Mouse (Mus musculus) ZHBTc4 (cell line): Measurements from ENCODE around the gene Spink8.
"Not testable (repeated sequence)": the region's sequence is repeated elsewhere in the genome, so short reads cannot be mapped to it uniquely, and the experiment has no call there.

Experiments
- DNase-seq: peaks from one replicate; pipeline ENCODE4 v3.0.0-alpha.2; 2011; ENCODE audit warnings: low read depth, low spot score

Spink8 gene

GRCm38 (mm10) chr9:109811980-109812379, at the start of gene Spink8:
Spink8 (plus strand) TSS chr9:109812280.
- no peak for DNase-seq

GRCm38 (mm10) chr9:109766841-109767240, 45.2 kb upstream of the Spink8 start:
- not testable (repeated sequence) for DNase-seq

- DNase-seq = not testable (repeated sequence)
Observed at GRCm38 (mm10) chr9:109790570-109790969, 21.5 kb upstream of the Spink8 start, which contains the start of gene Fbxw27. Fbxw27 (minus strand) TSS chr9:109790670.

- no peak for DNase-seq
Observed at GRCm38 (mm10) chr9:109795221-109795620, 16.9 kb upstream of the Spink8 start.

- DNase-seq = no peak
Observed at GRCm38 (mm10) chr9:109795811-109796210, 16.3 kb upstream of the Spink8 start.

GRCm38 (mm10) chr9:109798051-109798450, 14.0 kb upstream of the Spink8 start:
- peak; percentile 75 for DNase-seq

- not testable (repeated sequence) for DNase-seq
Observed at GRCm38 (mm10) chr9:109805596-109805995, 6.5 kb upstream of the Spink8 start.

GRCm38 (mm10) chr9:109806260-109806659, 5.8 kb upstream of the Spink8 start:
- no peak for DNase-seq

- DNase-seq = no peak
Observed at GRCm38 (mm10) chr9:109806695-109807293, 5.3 kb upstream of the Spink8 start.

GRCm38 (mm10) chr9:109807898-109808297, 4.2 kb upstream of the Spink8 start:
- DNase-seq = no peak

- DNase-seq = no peak
Observed at GRCm38 (mm10) chr9:109813424-109813823, 1.3 kb downstream of the Spink8 start.

- DNase-seq = no peak
Observed at GRCm38 (mm10) chr9:109816341-109816740, 4.3 kb downstream of the Spink8 start.

- DNase-seq = no peak
Observed at GRCm38 (mm10) chr9:109825739-109826138, 13.7 kb downstream of the Spink8 start.

- no peak for DNase-seq
Observed at GRCm38 (mm10) chr9:109826181-109826580, 14.1 kb downstream of the Spink8 start.

GRCm38 (mm10) chr9:109832391-109833087, 20.5 kb downstream of the Spink8 start, which contains the start of gene Nme6:
Nme6 (plus strand) TSS chr9:109832749.
- peak; percentile 93 for DNase-seq

- DNase-seq = no peak
Observed at GRCm38 (mm10) chr9:109833088-109833412, 21.0 kb downstream of the Spink8 start.

GRCm38 (mm10) chr9:109849312-109849758, 37.3 kb downstream of the Spink8 start, which contains the start of gene Camp:
Camp (minus strand) TSS chr9:109849617.
- DNase-seq = no peak

GRCm38 (mm10) chr9:109850099-109850498, 38.0 kb downstream of the Spink8 start:
- no peak for DNase-seq

- DNase-seq = no peak
Observed at GRCm38 (mm10) chr9:109854341-109854740, 42.3 kb downstream of the Spink8 start.

GRCm38 (mm10) chr9:109855947-109856346, 43.9 kb downstream of the Spink8 start:
- DNase-seq = no peak

- DNase-seq = peak; percentile 88
Observed at GRCm38 (mm10) chr9:109862397-109863044, 50.4 kb downstream of the Spink8 start.

- DNase-seq = no peak
Observed at GRCm38 (mm10) chr9:109863085-109863484, 51.0 kb downstream of the Spink8 start.

GRCm38 (mm10) chr9:109866218-109866617, 54.1 kb downstream of the Spink8 start:
- no peak for DNase-seq
